Mouse (Mus musculus): ENCODE data around the gene Emp3. TPM values are rescaled to one million over a fixed set of nuclear protein-coding genes. Genes with fewer than 3 reads are reported as not detected.
"Not testable (repeated sequence)": the region's sequence is repeated elsewhere in the genome, so short reads cannot be mapped to it uniquely, and the experiment has no call there.

The Emp3 gene
- polyA plus RNA-seq, 1 experiment from 2014 or later = 295 TPM

DNA sequence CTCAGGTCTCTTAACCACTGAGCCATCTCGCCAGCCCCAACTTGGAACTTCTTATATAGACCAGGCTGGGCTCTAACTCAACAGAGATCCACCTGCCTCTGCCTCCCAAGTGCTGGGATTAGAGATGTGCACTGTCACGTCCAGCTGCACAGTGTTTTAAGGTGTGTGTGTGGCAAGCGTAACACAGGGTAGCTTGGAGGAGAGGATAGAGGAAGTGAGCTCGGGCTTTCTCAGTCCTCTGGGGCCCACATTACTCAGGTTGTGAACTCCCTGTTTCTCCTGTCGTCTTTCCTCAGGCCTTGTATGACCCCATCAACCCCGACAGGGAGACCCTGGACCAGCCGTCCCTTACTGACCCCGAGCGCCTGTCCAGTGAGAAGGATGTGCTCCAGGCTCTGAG, 14.6 kb downstream of the Emp3 start:
- no peak overlapping the region for H3K9ac ChIP-seq (replicated peaks; ENCODE audit: low read depth, low read length)
- no peaks in the 10 kb centered on the region for H3K9me3 ChIP-seq (ENCODE audit: control insufficient read depth, low read depth, low read length)
- no peak overlapping the region for H3K27ac ChIP-seq (ENCODE audit: low read length)
- H3K4me1 ChIP-seq (ENCODE audit: control insufficient read depth, insufficient read depth, low read length) = no peaks in the 10 kb centered on the region
- H3K36me3 ChIP-seq (ENCODE audit: control insufficient read depth, insufficient read depth, low read length) = no peaks in the 10 kb centered on the region
- no peak for ATAC-seq (ENCODE audit: insufficient number of reproducible peaks, insufficient read depth, low FRiP score, low read depth)
- WGBS = 87% methylated on average over 9 of the region's 9 CpGs
- H3K27me3 ChIP-seq (ENCODE audit: control insufficient read depth, insufficient read depth, low read length) = no peaks in the 10 kb centered on the region
- H3K4me2 ChIP-seq (replicated peaks; ENCODE audit: low read depth, low read length) = no peak overlapping the region
- no peak overlapping the region for H3K4me3 ChIP-seq (ENCODE audit: low read depth, low read length)

DNA sequence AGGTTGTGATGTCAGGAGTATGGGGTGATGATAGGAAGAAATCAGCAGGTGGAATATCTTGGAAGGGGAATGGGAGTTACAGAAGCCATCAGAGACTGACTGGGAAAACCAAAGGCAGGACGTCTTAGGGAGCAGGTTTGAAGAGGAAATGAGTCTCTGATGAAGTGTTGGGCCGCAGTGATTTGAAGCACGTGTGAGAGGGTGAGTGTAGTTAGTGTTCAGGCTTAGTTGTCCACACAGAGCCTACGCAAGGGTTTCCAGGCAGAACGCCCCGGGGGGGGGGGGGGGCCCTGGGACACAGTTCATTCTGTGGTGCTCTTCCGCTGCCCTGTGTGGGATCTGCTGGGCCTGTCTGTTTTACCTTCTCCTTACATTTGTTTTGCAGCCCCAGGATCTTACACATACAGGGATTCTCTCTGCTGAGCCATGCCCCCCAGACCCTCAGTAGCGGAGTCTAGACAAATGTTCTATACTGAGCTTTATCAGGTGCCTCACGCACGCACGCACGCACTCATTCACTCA, 18.7 kb downstream of the Emp3 start:
- Histone ChIP-seq H3K9ac (replicated peaks; ENCODE audit: low read depth, low read length) (no peak overlapping the region), H3K27ac (ENCODE audit: low read length) (no peak overlapping the region), H3K27me3 (ENCODE audit: control insufficient read depth, insufficient read depth, low read length) (no peaks in the 10 kb centered on the region), H3K4me1 (ENCODE audit: control insufficient read depth, insufficient read depth, low read length) (peaks cover 4% of the 10 kb centered on the region; the same call in 1 of the 2 replicates), H3K4me3 (ENCODE audit: low read depth, low read length) (no peak overlapping the region), H3K4me2 (replicated peaks; ENCODE audit: low read depth, low read length) (no peak overlapping the region), H3K9me3 (ENCODE audit: control insufficient read depth, low read depth, low read length) (no peaks in the 10 kb centered on the region), H3K36me3 (ENCODE audit: control insufficient read depth, insufficient read depth, low read length) (no peaks in the 10 kb centered on the region)
- WGBS = 71% methylated on average over 12 of the region's 12 CpGs
- no peak for ATAC-seq (ENCODE audit: insufficient number of reproducible peaks, insufficient read depth, low FRiP score, low read depth)

DNA sequence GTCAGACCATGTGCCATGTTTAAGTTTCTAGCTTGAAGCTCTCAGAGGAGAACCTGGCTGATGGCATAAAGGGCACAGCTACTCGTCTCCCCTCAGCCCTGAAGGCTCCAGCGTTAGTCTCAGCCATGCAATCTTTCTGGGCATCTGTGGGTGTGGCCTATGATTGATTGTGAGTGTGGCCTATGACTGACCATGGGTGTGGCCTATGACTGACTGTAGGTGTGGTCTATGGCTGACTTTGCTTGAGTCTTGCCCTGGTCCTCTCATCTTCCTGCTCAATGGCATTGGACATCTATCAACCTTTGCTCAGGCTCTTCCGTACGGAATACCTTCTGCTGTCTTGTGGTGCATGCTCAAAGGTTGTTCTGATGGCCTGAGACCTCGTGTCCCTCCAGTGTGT, 19.6 kb downstream of the Emp3 start:
- no peak overlapping the region for H3K4me2 ChIP-seq (replicated peaks; ENCODE audit: low read depth, low read length)
- no peak; the same call in 1 of the 2 replicates for ATAC-seq (ENCODE audit: insufficient number of reproducible peaks, insufficient read depth, low FRiP score, low read depth)

DNA sequence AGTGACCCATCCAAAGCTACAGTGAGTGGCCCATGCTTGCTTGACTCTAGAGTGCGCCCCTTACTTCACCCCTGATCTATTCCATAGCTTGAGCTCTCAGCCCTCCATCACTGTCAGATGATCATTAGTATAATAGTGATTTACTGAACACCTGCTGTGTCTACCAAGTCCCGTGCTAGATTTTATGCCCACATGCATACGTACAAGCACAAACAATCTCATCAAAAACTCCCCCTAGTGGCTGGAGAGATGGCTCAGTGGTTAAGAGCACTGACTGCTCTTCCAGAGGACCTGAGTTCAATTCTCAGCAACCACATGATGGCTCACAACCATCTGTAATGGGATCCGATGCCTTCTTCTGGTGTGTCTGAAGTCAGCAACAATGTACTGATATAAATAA, 23.1 kb downstream of the Emp3 start:
- not testable (repeated sequence) for H3K4me2 ChIP-seq (replicated peaks; ENCODE audit: low read depth, low read length); H3K36me3 ChIP-seq (ENCODE audit: control insufficient read depth, insufficient read depth, low read length); H3K9me3 ChIP-seq (ENCODE audit: control insufficient read depth, low read depth, low read length); H3K27ac ChIP-seq (ENCODE audit: low read length); H3K27me3 ChIP-seq (ENCODE audit: control insufficient read depth, insufficient read depth, low read length); ATAC-seq (ENCODE audit: insufficient number of reproducible peaks, insufficient read depth, low FRiP score, low read depth); H3K9ac ChIP-seq (replicated peaks; ENCODE audit: low read depth, low read length); H3K4me3 ChIP-seq (ENCODE audit: low read depth, low read length); H3K4me1 ChIP-seq (ENCODE audit: control insufficient read depth, insufficient read depth, low read length)
- WGBS = 52% methylated on average over 4 of the region's 4 CpGs

More for the DNA sequence above, 19.6 kb downstream of the Emp3 start:
- WGBS = 50% methylated on average over 5 of the region's 5 CpGs
- no peaks in the 10 kb centered on the region for H3K9me3 ChIP-seq (ENCODE audit: control insufficient read depth, low read depth, low read length)
- H3K4me3 ChIP-seq (ENCODE audit: low read depth, low read length) = no peak overlapping the region
- H3K9ac ChIP-seq (replicated peaks; ENCODE audit: low read depth, low read length) = no peak overlapping the region
- peaks cover 9% of the 10 kb centered on the region; the same call in 1 of the 2 replicates for H3K4me1 ChIP-seq (ENCODE audit: control insufficient read depth, insufficient read depth, low read length)
- H3K27ac ChIP-seq (ENCODE audit: low read length) = no peak overlapping the region
- H3K36me3 ChIP-seq (ENCODE audit: control insufficient read depth, insufficient read depth, low read length) = no peaks in the 10 kb centered on the region
- H3K27me3 ChIP-seq (ENCODE audit: control insufficient read depth, insufficient read depth, low read length) = no peaks in the 10 kb centered on the region

DNA sequence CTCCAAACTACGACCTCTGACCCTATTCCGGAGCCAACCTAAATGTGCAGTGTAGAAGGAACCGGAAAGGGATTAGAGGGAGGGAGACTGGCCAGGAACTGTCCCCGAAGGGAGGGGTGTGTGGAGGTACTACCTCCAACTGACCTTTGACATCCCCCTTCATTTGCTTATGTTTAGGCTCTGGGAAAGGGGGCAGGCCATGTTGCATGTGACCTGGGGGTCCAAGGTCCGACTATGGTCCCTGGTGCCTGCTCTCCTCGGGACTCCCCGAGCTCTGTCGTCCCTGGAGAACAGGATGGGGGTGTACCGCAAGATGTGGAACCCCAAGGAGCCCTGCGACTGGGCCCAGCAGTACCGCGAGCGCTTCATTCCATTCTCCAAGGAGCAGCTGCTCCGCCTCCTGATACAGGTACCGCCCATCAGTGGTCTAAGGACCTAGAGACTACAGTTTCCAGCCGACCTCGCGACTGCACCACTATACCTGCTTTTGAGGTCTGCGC, 23.9 kb downstream of the Emp3 start:
- 2% methylated on average over 19 of the region's 19 CpGs for whole genome bisulfite sequencing
- ATAC-seq (ENCODE audit: insufficient number of reproducible peaks, insufficient read depth, low FRiP score, low read depth) = peak; percentile 64
- H3K9ac ChIP-seq (replicated peaks; ENCODE audit: low read depth, low read length) = peak overlapping the region; percentile 49
- peak overlapping the region; percentile 50 for H3K4me3 ChIP-seq (ENCODE audit: low read depth, low read length)
- no peaks in the 10 kb centered on the region for H3K36me3 ChIP-seq (ENCODE audit: control insufficient read depth, insufficient read depth, low read length)
- H3K27me3 ChIP-seq (ENCODE audit: control insufficient read depth, insufficient read depth, low read length) = no peaks in the 10 kb centered on the region
- no peaks in the 10 kb centered on the region for H3K9me3 ChIP-seq (ENCODE audit: control insufficient read depth, low read depth, low read length)
- peak overlapping the region; percentile 78 for H3K27ac ChIP-seq (ENCODE audit: low read length)
- H3K4me1 ChIP-seq (ENCODE audit: control insufficient read depth, insufficient read depth, low read length) = peaks cover 9% of the 10 kb centered on the region; the same call in 1 of the 2 replicates
- peak overlapping the region; percentile 94 for H3K4me2 ChIP-seq (replicated peaks; ENCODE audit: low read depth, low read length)

DNA sequence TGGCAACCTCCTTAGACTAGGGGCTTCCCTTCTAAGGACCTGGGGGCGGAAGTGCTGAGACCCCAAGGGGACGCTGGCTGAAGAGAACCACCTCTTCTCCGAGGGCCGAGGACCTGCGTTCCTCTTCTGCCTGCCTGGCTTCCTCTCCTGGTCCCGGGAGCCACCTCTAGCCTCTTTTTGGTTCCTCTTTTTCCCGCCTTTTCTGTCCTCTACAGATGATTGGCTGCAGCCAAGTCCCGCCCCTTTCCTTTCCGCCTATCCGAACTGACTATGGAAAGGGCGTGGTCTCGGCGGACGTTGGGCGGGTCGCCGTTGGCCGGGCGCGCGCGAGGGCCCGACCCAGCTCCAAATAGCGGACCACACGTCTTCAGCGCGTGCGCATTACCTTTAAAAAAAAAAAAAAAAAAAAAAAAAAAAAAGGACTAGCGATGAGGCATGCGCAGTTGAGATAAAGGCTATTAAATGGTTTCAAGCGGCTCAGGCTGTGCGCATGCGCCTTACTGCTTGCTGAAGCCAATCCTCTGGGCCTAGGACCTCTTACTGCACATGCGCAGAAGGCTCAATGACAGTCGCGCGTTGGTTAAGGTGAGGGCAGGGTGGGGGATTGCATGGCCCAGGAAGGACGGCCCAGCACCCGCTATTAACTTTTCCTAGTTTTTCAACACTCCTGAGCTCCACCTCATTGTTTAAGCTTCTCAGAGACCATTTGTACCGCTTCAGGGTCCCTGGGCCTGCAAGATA, 24.5 kb downstream of the Emp3 start, which contains the start of the genes Syngr4 and Tmem143:
TSS of gene Syngr4 (minus strand) at position 198 of the 741 bp plus-strand sequence.
TSS of gene Tmem143 (plus strand) at position 425 of the 741 bp plus-strand sequence.
- 1% methylated on average over 40 of the region's 40 CpGs for WGBS
- Histone ChIP-seq H3K27ac (ENCODE audit: low read length) (peak within 1 kb of the TSS; percentile 78), H3K36me3 (ENCODE audit: control insufficient read depth, insufficient read depth, low read length) (no peaks in the 10 kb centered on the region), H3K9ac (replicated peaks; ENCODE audit: low read depth, low read length) (peak within 1 kb of the TSS; percentile 49), H3K4me2 (replicated peaks; ENCODE audit: low read depth, low read length) (peak within 1 kb of the TSS; percentile 94), H3K4me1 (ENCODE audit: control insufficient read depth, insufficient read depth, low read length) (peaks cover 9% of the 10 kb centered on the region; the same call in 1 of the 2 replicates), H3K9me3 (ENCODE audit: control insufficient read depth, low read depth, low read length) (no peaks in the 10 kb centered on the region), H3K4me3 (ENCODE audit: low read depth, low read length) (peak within 1 kb of the TSS; percentile 50), H3K27me3 (ENCODE audit: control insufficient read depth, insufficient read depth, low read length) (no peaks in the 10 kb centered on the region)
- ATAC-seq (ENCODE audit: insufficient number of reproducible peaks, insufficient read depth, low FRiP score, low read depth) = peak; percentile 87

DNA sequence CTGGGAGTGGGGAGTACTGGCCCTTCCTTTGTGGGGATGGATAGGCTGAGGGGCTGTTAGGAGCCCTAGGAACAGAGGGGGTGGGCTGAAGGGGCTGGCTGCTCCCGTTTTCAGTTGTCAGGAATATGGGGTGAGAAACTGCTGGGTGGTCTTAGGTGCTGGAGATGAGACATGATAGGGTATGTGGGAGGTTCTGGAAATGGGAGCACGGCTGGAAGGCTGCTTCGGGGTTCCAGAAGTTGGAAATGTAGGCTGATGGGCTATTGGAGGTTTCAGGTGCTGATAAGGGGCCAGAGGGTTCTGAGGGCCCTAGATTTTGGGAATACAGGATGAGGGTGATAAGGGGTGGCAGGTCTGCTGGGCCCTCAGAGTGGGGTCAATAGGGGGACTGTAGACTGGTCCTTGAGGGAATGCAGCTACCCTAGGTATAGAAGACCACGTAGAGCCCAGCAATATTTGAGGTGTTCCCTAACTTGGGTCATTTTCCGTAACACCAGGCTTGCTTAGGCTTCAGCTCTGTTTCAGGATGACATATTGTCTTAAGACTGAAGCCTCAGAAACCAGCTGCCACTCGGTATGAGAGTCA, 25.2 kb downstream of the Emp3 start:
- WGBS = 70% methylated on average over 6 of the region's 6 CpGs
- H3K9me3 ChIP-seq (ENCODE audit: control insufficient read depth, low read depth, low read length) = no peaks in the 10 kb centered on the region
- peak overlapping the region; percentile 16; the same call in 1 of the 2 replicates for H3K27ac ChIP-seq (ENCODE audit: low read length)
- H3K9ac ChIP-seq (replicated peaks; ENCODE audit: low read depth, low read length) = no peak overlapping the region
- H3K36me3 ChIP-seq (ENCODE audit: control insufficient read depth, insufficient read depth, low read length) = no peaks in the 10 kb centered on the region
- no peaks in the 10 kb centered on the region for H3K27me3 ChIP-seq (ENCODE audit: control insufficient read depth, insufficient read depth, low read length)
- peak; percentile 0; the same call in 1 of the 2 replicates for ATAC-seq (ENCODE audit: insufficient number of reproducible peaks, insufficient read depth, low FRiP score, low read depth)
- H3K4me1 ChIP-seq (ENCODE audit: control insufficient read depth, insufficient read depth, low read length) = peaks cover 9% of the 10 kb centered on the region; the same call in 1 of the 2 replicates
- peak overlapping the region; percentile 36 for H3K4me2 ChIP-seq (replicated peaks; ENCODE audit: low read depth, low read length)
- H3K4me3 ChIP-seq (ENCODE audit: low read depth, low read length) = no peak overlapping the region

DNA sequence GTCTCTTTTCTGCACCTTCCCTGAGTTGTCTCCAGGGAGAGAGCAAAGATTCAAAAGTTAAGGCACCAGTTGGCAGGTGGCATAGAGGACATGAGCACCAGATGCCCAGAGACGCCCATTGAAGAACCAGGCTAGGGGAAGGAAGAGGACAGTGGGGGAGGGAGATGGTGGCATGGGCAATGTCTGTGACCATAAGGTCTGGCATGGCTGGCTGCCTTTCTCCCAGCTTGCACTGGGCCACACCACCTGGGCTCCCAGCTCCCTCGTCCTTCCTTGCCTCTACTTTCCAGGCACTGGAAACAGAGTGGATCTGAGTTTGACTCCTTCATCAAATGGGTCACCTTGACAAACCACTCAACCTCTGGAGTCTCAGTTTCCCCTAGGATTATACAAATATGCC, 28.6 kb downstream of the Emp3 start:
- 74% methylated on average over 2 of the region's 2 CpGs for WGBS
- H3K27me3 ChIP-seq (ENCODE audit: control insufficient read depth, insufficient read depth, low read length) = no peaks in the 10 kb centered on the region
- H3K27ac ChIP-seq (ENCODE audit: low read length) = no peak overlapping the region
- H3K4me1 ChIP-seq (ENCODE audit: control insufficient read depth, insufficient read depth, low read length) = peaks cover 6% of the 10 kb centered on the region; the same call in 1 of the 2 replicates
- H3K9ac ChIP-seq (replicated peaks; ENCODE audit: low read depth, low read length) = no peak overlapping the region
- H3K4me2 ChIP-seq (replicated peaks; ENCODE audit: low read depth, low read length) = no peak overlapping the region
- no peaks in the 10 kb centered on the region for H3K9me3 ChIP-seq (ENCODE audit: control insufficient read depth, low read depth, low read length)
- no peak for ATAC-seq (ENCODE audit: insufficient number of reproducible peaks, insufficient read depth, low FRiP score, low read depth)
- H3K36me3 ChIP-seq (ENCODE audit: control insufficient read depth, insufficient read depth, low read length) = no peaks in the 10 kb centered on the region
- H3K4me3 ChIP-seq (ENCODE audit: low read depth, low read length) = no peak overlapping the region
